Mouse (Mus musculus) forebrain, embryonic 15.5 days (tissue): ENCODE data around the gene Cdc25b. TPM values are rescaled to one million over a fixed set of nuclear protein-coding genes. Genes with fewer than 3 reads are reported as not detected.

Source experiments
- ATAC-seq: fragments of 200-750 bp; cut with Nextera tagmentation; replicated peaks from 2 replicates; pipeline ENCODE4 v1.8.0; 2017; ENCODE audit warnings: mild to moderate bottlenecking, moderate TSS enrichment, moderate library complexity
- H3K27ac ChIP-seq: fragments of 300-500 bp; sonication (generic); replicated peaks from 2 replicates; pipeline ENCODE4 v1.5.1; 2015; ENCODE audit warnings: mild to moderate bottlenecking, inconsistent platforms
- H3K27me3 ChIP-seq: fragments of 300-500 bp; sonication (generic); 2 replicates; pipeline ENCODE4 v1.6.1; 2015; ENCODE audit warnings: inconsistent platforms
- H3K36me3 ChIP-seq: fragments of 300-500 bp; sonication (generic); 2 replicates; pipeline ENCODE4 v1.6.1; 2015; ENCODE audit warnings: mild to moderate bottlenecking, inconsistent platforms
- H3K4me1 ChIP-seq: fragments of 300-500 bp; sonication (generic); 2 replicates; pipeline ENCODE4 v1.6.1; 2015; ENCODE audit warnings: inconsistent platforms
- H3K4me2 ChIP-seq: fragments of 300-500 bp; sonication (generic); replicated peaks from 2 replicates; pipeline ENCODE4 v1.6.1; 2015; ENCODE audit warnings: mild to moderate bottlenecking, inconsistent platforms
- H3K4me3 ChIP-seq: fragments of 300-500 bp; sonication (generic); 2 replicates; pipeline ENCODE4 v1.5.1; 2015; ENCODE audit warnings: mild to moderate bottlenecking, inconsistent platforms
- H3K9ac ChIP-seq: fragments of 300-500 bp; sonication (generic); replicated peaks from 2 replicates; pipeline ENCODE4 v1.6.1; 2015; ENCODE audit warnings: mild to moderate bottlenecking, inconsistent platforms
- H3K9me3 ChIP-seq: fragments of 300-500 bp; sonication (generic); 2 replicates; pipeline ENCODE4 v1.6.1; 2016; ENCODE audit warnings: inconsistent platforms
- WGBS: fragments of 180-500 bp; shearing (Covaris S2); methylation state at CpG from one replicate; pipeline ENCODE4 v1.1.7; 2015; ENCODE audit warnings: mixed read lengths; 5-methylcytosine and 5-hydroxymethylcytosine counted together
- polyA plus RNA-seq: library from polyadenylated mRNA; unstranded; fragments of >200 nt; fragmentation: Nextera tagmentation; extraction: Ambion mirVana; gene quantifications from 2 replicates; pipeline ENCODE4 v1.2.1, GENCODE M21; 2015

Cdc25b gene
- polyA plus RNA-seq, 1 experiment from 2014 or later, result 36.4 TPM

DNA sequence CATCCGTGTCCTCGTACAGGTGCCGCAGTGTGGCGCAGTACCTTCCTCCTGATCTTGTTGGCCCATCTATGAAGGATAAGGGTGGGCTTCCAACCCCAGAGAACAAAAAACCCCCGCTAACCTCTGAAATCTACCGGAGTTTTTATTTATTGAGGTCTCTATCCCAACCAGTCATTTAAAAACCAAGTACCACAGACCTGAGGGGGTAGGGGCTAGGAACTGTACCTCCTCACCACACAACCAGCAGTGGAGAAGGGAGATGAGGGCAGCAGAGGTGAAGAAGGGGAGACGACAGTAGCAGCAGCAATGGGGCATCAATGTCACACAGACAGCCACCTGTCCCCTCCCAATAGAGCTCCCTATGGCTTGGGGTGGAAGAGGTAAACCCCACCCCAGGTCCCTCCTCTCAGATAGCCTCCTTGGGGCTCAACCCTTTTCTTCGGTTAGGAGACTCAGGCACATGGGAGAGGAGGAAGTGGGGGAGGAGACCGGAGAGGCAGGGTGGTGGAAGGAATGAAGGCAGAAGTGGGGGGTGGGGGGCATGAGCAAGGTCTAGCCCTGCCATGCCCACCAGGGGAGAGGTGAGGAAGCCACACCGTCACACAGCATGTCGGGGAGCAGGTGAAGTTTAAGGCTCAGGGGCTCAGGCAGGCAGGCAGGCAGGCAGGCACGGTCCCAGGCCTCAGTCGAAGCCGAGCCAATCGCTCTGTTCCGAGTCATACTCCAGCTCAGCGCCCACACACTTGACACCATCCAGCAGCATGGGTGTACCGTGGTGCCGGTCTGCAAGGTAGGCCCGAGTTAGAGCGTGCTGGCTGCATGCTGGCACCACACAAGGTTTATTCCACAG is 40.3 kb upstream of the Cdc25b start:
- no peak for ATAC-seq
- Histone ChIP-seq H3K27me3 (no peaks in the 10 kb centered on the region), H3K9ac (no peak overlapping the region), H3K4me3 (no peak overlapping the region), H3K27ac (no peak overlapping the region), H3K4me2 (no peak overlapping the region), H3K36me3 (peaks cover 63% of the 10 kb centered on the region), H3K9me3 (no peaks in the 10 kb centered on the region), H3K4me1 (no peaks in the 10 kb centered on the region)
- 93% methylated on average over 21 of the region's 21 CpGs for WGBS

DNA sequence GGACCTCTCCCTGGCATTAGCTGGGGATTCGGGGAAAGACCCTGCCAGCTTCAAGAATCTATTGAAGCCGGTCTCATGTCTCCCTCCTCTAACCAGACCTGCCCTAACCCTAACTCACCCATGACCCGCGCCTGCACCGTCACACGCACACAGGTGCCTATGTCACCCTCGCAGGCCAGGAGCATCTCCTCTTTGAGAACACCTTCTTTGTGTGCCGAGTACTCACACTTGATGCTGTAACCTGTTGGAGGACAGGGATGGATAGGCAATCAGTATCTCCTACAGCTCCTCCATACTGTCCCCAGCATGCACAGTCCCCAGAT is 39.7 kb upstream of the Cdc25b start:
- H3K4me2 ChIP-seq, result no peak overlapping the region
- H3K4me3 ChIP-seq, result no peak overlapping the region
- no peak for ATAC-seq
- no peaks in the 10 kb centered on the region for H3K4me1 ChIP-seq
- no peaks in the 10 kb centered on the region for H3K9me3 ChIP-seq
- H3K9ac ChIP-seq, result no peak overlapping the region
- no peak overlapping the region for H3K27ac ChIP-seq
- 93% methylated on average over 8 of the region's 8 CpGs for WGBS
- H3K36me3 ChIP-seq, result peaks cover 65% of the 10 kb centered on the region
- no peaks in the 10 kb centered on the region for H3K27me3 ChIP-seq

DNA sequence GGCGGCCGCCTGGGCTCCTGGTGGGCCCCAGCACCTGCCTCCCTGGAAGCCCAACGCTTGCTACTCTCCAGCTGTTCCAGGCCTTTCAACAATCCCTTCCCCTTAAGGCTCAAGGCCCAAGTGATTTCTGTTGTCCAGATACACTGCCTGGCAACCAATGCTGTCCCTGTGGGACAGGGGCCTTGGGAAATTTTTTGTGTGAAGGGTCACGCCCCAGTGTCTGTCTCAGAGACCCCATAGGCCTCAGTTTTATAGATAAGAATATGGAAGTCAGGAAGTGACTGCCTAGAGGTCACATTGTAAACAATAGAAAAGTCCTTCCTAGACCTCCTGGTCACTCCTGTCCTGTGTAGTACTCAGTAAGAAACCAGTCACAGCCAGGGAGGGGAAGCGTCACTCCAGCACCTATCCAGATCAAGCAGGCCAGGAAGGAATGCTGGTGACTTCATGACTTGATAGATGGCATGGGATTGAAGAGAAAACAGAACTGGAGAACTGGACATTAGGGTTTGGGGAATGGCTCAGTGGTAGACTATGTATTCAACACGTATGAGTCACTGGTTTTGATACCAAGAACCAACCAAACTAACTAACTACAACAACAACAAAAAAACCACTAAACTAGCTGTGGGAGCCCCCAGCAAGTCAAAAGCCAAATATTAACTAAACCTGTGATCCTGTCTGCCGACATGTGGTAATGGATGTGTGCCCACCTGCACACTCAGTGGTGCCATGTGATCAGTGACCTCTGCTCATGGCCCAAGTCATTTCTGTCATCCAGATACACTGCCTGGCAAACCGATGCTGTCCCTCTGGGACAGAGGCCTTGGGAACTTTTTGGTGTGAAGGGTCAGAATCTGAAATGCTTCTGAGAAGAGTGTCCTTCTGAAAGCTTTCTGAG is 38.1 kb upstream of the Cdc25b start:
- Histone ChIP-seq H3K9ac (no peak overlapping the region), H3K4me1 (no peaks in the 10 kb centered on the region), H3K27me3 (no peaks in the 10 kb centered on the region), H3K4me2 (no peak overlapping the region), H3K9me3 (no peaks in the 10 kb centered on the region), H3K4me3 (no peak overlapping the region), H3K27ac (no peak overlapping the region), H3K36me3 (peaks cover 61% of the 10 kb centered on the region)
- no peak for ATAC-seq
- WGBS, result 91% methylated on average over 8 of the region's 8 CpGs

DNA sequence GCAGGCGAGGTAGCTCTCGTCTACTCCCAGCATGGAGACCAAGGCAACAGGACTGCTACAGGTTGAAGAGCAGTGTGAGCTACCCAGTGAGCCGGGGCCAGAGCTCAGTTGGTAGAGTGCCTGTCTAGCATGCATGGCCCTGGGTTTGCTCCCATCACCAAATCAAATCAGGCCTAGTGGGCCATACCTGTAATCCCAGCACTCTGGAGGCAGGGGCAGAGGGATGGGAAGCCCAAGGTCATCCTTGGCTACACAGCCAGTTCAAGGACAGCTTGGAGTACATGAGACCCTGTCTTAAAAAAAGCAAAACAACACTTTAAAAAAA is 37.5 kb upstream of the Cdc25b start:
- no peak overlapping the region for H3K27ac ChIP-seq
- no peaks in the 10 kb centered on the region for H3K4me1 ChIP-seq
- peaks cover 59% of the 10 kb centered on the region for H3K36me3 ChIP-seq
- H3K9ac ChIP-seq, result no peak overlapping the region
- 95% methylated on average over 3 of the region's 3 CpGs for WGBS
- H3K27me3 ChIP-seq, result no peaks in the 10 kb centered on the region
- H3K4me2 ChIP-seq, result no peak overlapping the region
- no peak for ATAC-seq
- H3K9me3 ChIP-seq, result no peaks in the 10 kb centered on the region
- no peak overlapping the region for H3K4me3 ChIP-seq

DNA sequence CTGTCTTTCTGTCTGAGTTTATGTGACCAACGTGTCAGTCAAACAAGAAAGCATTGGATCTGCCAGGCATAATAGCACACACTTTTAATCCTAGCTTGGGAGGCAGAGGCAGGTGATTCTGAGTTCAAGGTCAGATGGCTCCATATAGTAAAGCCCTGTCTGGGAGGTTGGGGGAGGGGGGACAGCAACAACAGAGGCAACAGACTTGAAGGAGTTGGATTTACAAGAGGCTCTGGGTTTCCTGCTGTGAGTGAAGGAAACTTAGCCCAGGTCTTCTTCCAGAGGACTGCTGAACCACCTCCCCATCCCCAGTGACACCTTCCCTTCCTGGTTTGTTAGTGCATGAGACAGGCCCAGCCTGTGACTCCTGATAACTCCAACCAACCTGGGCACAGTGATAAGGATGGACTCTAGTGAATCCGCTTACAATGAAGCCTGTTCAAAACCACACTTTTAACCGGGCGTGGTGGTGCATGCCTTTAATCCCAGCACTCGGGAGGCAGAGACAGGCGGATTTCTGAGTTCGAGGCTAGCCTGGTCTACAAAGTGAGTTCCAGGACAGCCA is 34.5 kb upstream of the Cdc25b start:
- 0 out of 2 replicates have a peak, but pooled peaks cover 3% of the 10 kb centered on the region for H3K4me1 ChIP-seq
- WGBS, result 92% methylated on average over 7 of the region's 7 CpGs
- peaks cover 37% of the 10 kb centered on the region for H3K36me3 ChIP-seq
- no peak overlapping the region for H3K4me3 ChIP-seq
- H3K9ac ChIP-seq, result no peak overlapping the region
- no peak overlapping the region for H3K27ac ChIP-seq
- no peaks in the 10 kb centered on the region for H3K9me3 ChIP-seq
- no peaks in the 10 kb centered on the region for H3K27me3 ChIP-seq
- no peak for ATAC-seq
- no peak overlapping the region for H3K4me2 ChIP-seq

DNA sequence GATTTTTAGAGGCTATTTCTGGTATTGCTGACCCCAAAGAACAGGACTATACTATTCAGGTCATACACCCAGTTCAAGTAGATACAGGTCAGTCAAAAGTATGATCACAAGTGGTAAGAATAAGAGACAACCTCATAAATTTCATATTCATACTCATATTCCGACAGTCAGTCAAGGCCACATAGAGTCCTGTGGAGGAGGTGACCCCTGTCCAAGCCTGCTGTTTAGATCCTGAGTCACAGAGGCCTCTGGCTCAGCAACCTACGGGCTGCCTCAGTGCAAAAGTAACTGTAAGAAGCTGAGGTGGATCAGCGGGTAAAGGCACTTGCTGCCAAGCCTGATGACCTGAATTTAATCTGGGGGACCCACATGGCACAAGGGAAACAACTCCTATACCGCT is 32.7 kb upstream of the Cdc25b start:
- Histone ChIP-seq H3K4me3 (no peak overlapping the region), H3K27me3 (no peaks in the 10 kb centered on the region), H3K27ac (no peak overlapping the region), H3K9me3 (no peaks in the 10 kb centered on the region), H3K36me3 (peaks cover 21% of the 10 kb centered on the region), H3K4me1 (peaks cover 21% of the 10 kb centered on the region), H3K9ac (no peak overlapping the region), H3K4me2 (no peak overlapping the region)
- no peak for ATAC-seq
- WGBS, result 86% methylated on average over 4 of the region's 4 CpGs

DNA sequence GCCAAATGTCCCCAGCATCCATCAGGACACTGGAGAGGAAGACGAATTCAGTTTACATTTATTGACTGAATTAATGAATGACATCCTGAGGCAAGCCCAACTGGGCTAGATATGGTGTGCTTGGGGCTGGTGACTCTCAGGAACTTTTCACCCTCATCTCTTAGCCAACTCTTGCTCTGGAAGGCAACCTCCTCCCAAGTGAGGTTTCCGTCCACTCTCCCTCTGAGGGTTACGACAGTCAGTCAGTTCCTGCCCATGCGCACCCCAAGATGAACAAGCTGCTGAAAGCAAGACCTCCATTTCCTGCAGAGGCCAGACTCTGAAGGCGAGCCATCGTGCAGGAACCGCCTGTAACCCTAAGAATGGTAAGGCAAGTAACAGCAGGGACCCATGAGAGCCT is 29.8 kb upstream of the Cdc25b start:
- 93% methylated on average over 7 of the region's 7 CpGs for WGBS

DNA sequence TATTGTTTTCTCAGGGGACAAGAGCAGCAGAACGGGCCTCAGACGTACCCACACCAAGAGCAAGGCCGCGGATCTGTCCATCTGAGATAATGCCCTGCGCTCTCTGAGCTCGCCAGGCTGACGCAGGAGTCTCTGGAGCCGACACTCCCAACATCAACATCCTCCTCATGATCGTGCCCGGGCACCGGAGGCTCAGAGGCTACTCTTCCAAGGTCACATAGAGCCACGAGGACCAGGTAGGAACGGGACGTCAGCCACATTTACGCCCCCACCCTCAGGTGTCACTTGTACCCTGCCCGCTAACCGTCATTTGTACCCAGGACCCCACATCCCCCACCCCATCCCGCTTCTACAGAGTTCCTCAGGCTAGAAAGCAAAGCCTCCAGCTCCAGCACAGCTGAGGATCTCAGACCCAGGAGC is 27.2 kb upstream of the Cdc25b start:
- Histone ChIP-seq H3K4me1 (peaks cover 30% of the 10 kb centered on the region), H3K36me3 (no peaks in the 10 kb centered on the region), H3K4me2 (peak overlapping the region; percentile 60), H3K4me3 (peak overlapping the region; percentile 70), H3K27me3 (no peaks in the 10 kb centered on the region), H3K9ac (peak overlapping the region; percentile 78), H3K27ac (peak overlapping the region; percentile 94), H3K9me3 (no peaks in the 10 kb centered on the region)
- peak; percentile 80 for ATAC-seq
- WGBS, result under 1% methylated on average over 18 of the region's 18 CpGs

More for the DNA sequence above, 29.8 kb upstream of the Cdc25b start:
- Histone ChIP-seq H3K4me3 (no peak overlapping the region), H3K4me2 (no peak overlapping the region), H3K27me3 (no peaks in the 10 kb centered on the region), H3K36me3 (no peaks in the 10 kb centered on the region), H3K9me3 (no peaks in the 10 kb centered on the region), H3K4me1 (peaks cover 30% of the 10 kb centered on the region), H3K9ac (no peak overlapping the region), H3K27ac (no peak overlapping the region)
- ATAC-seq, result no peak

DNA sequence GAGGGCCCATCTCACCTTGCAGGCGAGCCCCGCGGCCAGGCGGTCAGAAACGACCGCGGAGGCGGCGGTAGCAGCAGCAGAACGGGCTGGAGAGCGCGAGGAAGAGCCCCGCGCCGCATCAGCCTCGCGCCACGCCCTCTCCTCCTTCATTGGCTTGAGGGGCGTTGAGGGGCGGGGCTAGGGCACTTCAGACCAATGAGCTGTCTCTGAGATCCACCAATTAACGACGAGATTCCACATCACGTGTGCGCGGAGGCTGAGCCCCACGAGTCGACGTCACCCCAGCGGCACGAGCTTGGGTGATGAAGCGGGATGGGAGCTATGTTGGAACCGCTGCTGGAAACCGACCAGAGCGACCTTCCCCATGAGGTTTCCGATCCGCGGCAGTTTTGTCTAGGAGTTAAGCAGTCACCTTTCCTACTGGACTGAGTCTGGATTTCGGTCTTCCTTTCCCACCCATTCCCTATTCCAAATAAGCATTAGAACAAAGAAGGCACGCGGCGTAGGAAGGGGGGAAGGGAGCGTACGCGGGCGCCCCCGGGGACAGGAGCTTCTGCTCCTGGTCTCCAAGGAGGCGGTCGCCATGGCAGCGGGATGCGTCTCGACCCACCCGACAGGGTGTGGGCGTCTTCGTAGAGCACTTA is 26.7 kb upstream of the Cdc25b start, which contains the start of gene 1700037H04Rik:
Gene 1700037H04Rik (minus strand): TSS at position 144 of the 644 bp plus-strand sequence.
- Histone ChIP-seq H3K9ac (peak within 1 kb of the TSS; percentile 78), H3K9me3 (no peaks in the 10 kb centered on the region), H3K36me3 (no peaks in the 10 kb centered on the region), H3K27ac (peak within 1 kb of the TSS; percentile 94), H3K4me1 (peaks cover 30% of the 10 kb centered on the region), H3K4me2 (peak within 1 kb of the TSS; percentile 60), H3K4me3 (peak within 1 kb of the TSS; percentile 70), H3K27me3 (no peaks in the 10 kb centered on the region)
- under 1% methylated on average over 54 of the region's 54 CpGs for WGBS
- ATAC-seq, result peak; percentile 98

DNA sequence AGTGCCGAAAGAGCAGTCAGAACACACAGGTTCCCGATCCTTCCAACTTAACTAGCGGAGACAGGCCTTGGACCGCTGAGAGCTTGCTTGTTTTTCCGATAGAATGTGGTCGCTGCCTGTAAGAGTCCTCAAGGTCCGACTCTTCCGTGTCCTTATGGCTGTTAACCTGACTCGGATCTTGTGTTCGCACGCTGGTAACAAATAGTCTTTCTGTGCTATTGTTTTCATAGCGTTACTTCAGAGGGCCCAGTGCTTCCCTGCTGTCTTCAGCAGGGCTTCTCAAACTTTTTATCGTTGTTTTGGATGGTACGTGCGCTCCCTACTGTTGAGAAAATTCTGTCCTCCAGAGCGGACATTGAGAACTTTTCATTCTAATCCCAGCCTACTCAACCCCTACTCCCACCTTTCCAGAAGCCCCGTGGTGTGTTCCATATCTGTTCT is 26.1 kb upstream of the Cdc25b start:
- Histone ChIP-seq H3K4me3 (peak overlapping the region; percentile 70), H3K36me3 (no peaks in the 10 kb centered on the region), H3K9me3 (no peaks in the 10 kb centered on the region), H3K9ac (peak overlapping the region; percentile 60), H3K27ac (peak overlapping the region; percentile 94), H3K4me1 (peaks cover 30% of the 10 kb centered on the region), H3K27me3 (no peaks in the 10 kb centered on the region), H3K4me2 (peak overlapping the region; percentile 60)
- under 1% methylated on average over 17 of the region's 17 CpGs for WGBS
- no peak for ATAC-seq

DNA sequence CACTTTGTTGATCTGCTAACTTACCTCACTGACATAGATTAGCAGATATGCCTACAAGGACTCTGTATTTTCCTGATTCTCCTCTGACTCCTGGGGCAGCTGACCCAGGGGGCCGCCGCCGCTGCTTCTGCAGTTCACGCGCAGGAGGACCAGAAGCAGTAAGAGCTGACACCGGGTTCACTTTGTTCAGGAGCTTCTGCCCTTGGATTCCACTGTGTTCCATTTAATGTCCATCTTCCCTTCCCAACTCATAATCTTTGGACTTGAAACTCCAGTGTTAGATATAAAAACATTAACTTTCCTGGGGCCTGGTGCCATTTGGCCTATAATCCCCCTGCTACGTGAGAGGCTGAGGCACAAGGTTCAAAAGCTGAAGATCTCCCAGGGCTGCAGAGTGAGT is 22.8 kb upstream of the Cdc25b start:
- no peak overlapping the region for H3K9ac ChIP-seq
- H3K9me3 ChIP-seq, result no peaks in the 10 kb centered on the region
- H3K27me3 ChIP-seq, result no peaks in the 10 kb centered on the region
- no peak overlapping the region for H3K27ac ChIP-seq
- ATAC-seq, result no peak
- peaks cover 10% of the 10 kb centered on the region for H3K4me1 ChIP-seq
- WGBS, result 73% methylated on average over 7 of the region's 7 CpGs
- no peak overlapping the region for H3K4me2 ChIP-seq
- H3K4me3 ChIP-seq, result no peak overlapping the region
- H3K36me3 ChIP-seq, result no peaks in the 10 kb centered on the region
